Mouse (Mus musculus) thymus, adult 2 months (tissue): ENCODE measurements around the gene Ube2j2.

Experiments used
- CTCF ChIP-seq: fragments of 200-500 bp; IDR thresholded peaks from 2 replicates; pipeline ENCODE4 v1.5.1; 2012; ENCODE audit warnings: mild to moderate bottlenecking, control low read depth, low read length, moderate library complexity, borderline replicate concordance; ENCODE audit not compliant: control insufficient read depth, poor library complexity, insufficient read depth; ENCODE audit errors: extremely low read depth
- POLR2A ChIP-seq: fragments of 200-500 bp; IDR thresholded peaks from 2 replicates; pipeline ENCODE4 v1.6.1; 2012; ENCODE audit warnings: mild to moderate bottlenecking, low read length, control low read depth, moderate library complexity; ENCODE audit not compliant: control insufficient read depth, poor library complexity, insufficient read depth; ENCODE audit errors: extremely low read depth

DNA sequence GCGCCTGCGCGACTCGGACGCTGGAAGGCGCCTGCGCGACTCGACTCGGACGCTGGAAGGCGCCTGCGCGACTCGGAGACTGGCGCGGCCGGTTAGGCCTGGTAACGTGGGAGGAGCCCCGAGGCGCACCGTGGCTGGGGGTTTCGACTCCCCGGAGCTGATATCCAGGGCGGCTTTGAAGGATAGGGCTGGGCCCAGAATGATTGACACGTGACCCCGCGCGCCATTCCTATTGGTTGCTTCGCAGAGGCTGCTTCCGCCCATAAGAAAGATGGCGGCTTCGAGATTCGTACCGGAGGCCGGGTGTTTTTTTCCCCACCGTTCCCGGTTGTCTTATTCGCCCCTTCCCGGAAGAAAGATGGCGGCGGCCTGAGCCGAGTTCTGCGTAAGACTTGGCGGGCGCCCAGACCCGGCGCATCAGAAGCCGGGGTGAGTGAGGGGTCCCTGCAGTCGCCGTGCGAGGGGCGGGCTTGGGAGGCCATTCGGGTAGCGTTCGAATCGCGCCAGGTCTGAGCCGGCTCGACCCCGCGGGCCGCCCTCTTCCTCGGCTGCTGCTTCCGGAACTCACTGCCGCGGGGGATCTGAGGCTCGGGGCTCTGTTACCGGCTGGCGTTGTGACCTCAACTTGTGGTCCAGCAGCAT is 49.4 kb downstream of the Ube2j2 start:
- 0 out of 2 replicates have a peak, but pooled peaks have one; percentile 13 for TF ChIP-seq POLR2A
- no peak for TF ChIP-seq CTCF
